Mouse (Mus musculus) forelimb bud, embryonic 11.5 days (tissue): ENCODE data around the gene Foxk1.

Experiments
- DNase-seq: peaks from one replicate; pipeline ENCODE4 v3.0.0-alpha.2; 2012; ENCODE audit warnings: low read depth, low spot score

Gene Foxk1

GRCm38 (mm10) chr5:142387716-142388115 is 13.6 kb upstream of the Foxk1 start:
- no peak for DNase-seq

GRCm38 (mm10) chr5:142391691-142392090 is 9.6 kb upstream of the Foxk1 start:
- no peak for DNase-seq

GRCm38 (mm10) chr5:142394602-142395252 is 6.6 kb upstream of the Foxk1 start:
- DNase-seq, result no peak

GRCm38 (mm10) chr5:142395909-142396308 is 5.4 kb upstream of the Foxk1 start:
- no peak for DNase-seq

- no peak for DNase-seq
These were observed 965 bp upstream of the Foxk1 start for GRCm38 (mm10) chr5:142400181-142400883.

GRCm38 (mm10) chr5:142401641-142402625 is 636 bp downstream of the Foxk1 start:
- no peak for DNase-seq

- no peak for DNase-seq
These were observed 2.4 kb downstream of the Foxk1 start for GRCm38 (mm10) chr5:142403694-142404093.

- no peak for DNase-seq
These were observed 3.0 kb downstream of the Foxk1 start for GRCm38 (mm10) chr5:142404307-142404706.

- no peak for DNase-seq
These were observed 4.1 kb downstream of the Foxk1 start for GRCm38 (mm10) chr5:142405426-142405825.

GRCm38 (mm10) chr5:142406401-142406800 is 5.1 kb downstream of the Foxk1 start:
- no peak for DNase-seq

- DNase-seq, result no peak
These were observed 5.6 kb downstream of the Foxk1 start for GRCm38 (mm10) chr5:142406937-142407336.

GRCm38 (mm10) chr5:142407381-142407780 is 6.1 kb downstream of the Foxk1 start:
- no peak for DNase-seq

GRCm38 (mm10) chr5:142409169-142409568 is 7.9 kb downstream of the Foxk1 start:
- no peak for DNase-seq

- DNase-seq, result no peak
These were observed 9.1 kb downstream of the Foxk1 start for GRCm38 (mm10) chr5:142410348-142410747.

GRCm38 (mm10) chr5:142412678-142413385 is 11.5 kb downstream of the Foxk1 start:
- no peak for DNase-seq

- no peak for DNase-seq
These were observed 12.6 kb downstream of the Foxk1 start for GRCm38 (mm10) chr5:142413723-142414445.

GRCm38 (mm10) chr5:142415401-142415800 is 14.1 kb downstream of the Foxk1 start:
- no peak for DNase-seq

- DNase-seq, result no peak
These were observed 14.9 kb downstream of the Foxk1 start for GRCm38 (mm10) chr5:142416070-142416775.

GRCm38 (mm10) chr5:142417104-142417503 is 15.8 kb downstream of the Foxk1 start:
- DNase-seq, result no peak

- no peak for DNase-seq
These were observed 16.6 kb downstream of the Foxk1 start for GRCm38 (mm10) chr5:142417876-142418275.
